In genomic region chr5:36230301-36230780, GRCm38 (mm10) we compare ENCODE assay signal across 17 mouse cellular contexts. TPM values are rescaled to one million over a fixed set of nuclear protein-coding genes. Genes with fewer than 3 reads are reported as not detected.
DNase-seq lines count a peak whose midpoint lies in the region; ATAC-seq and TF ChIP-seq lines count a peak whose summit lies in the region.
"Had no signal": no experiment of that assay in that cellular context is flagged by ENCODE, and none has a peak within 500 bp of the region (broad histone marks: within the 10 kb centered on the region; RNA-seq: fewer than 3 reads in every experiment).

No protein-coding gene starts in this region.

- 66% methylated on average over 9 of the region's 9 CpGs for WGBS in forebrain, embryonic 13.5 days
- 89% methylated on average over 9 of the region's 9 CpGs for WGBS in forebrain, embryonic 10.5 days
- 40% methylated on average over 9 of the region's 9 CpGs for WGBS in hindbrain, embryonic 14.5 days
- WGBS in midbrain, embryonic 14.5 days, result 50% methylated on average over 9 of the region's 9 CpGs
- 56% methylated on average over 9 of the region's 9 CpGs for WGBS in stomach, postnatal 0 days
- WGBS in intestine, postnatal 0 days, result 48% methylated on average over 9 of the region's 9 CpGs

- no peak overlapping the region; the same call in 1 of the 2 replicates for H3K27ac ChIP-seq in forebrain, embryonic 13.5 days
- H3K27ac ChIP-seq in forebrain, embryonic 10.5 days, result no peak overlapping the region
- peak overlapping the region; percentile 65 for H3K27ac ChIP-seq in hindbrain, embryonic 14.5 days
- peak overlapping the region; percentile 72 for H3K27ac ChIP-seq in midbrain, embryonic 14.5 days (replicated peaks; ENCODE audit: low read depth, low read length)
- no peak overlapping the region for H3K27ac ChIP-seq in stomach, postnatal 0 days (replicated peaks)
- H3K27ac ChIP-seq in intestine, postnatal 0 days (ENCODE audit: low read depth, low read length), result no peak overlapping the region
- H3K27ac ChIP-seq: kidney, embryonic 15.5 days; limb, embryonic 12.5 days; liver, embryonic 14.5 days had no signal

- no peaks in the 10 kb centered on the region for H3K36me3 ChIP-seq in forebrain, embryonic 13.5 days (ENCODE audit: poor library complexity, severe bottlenecking)
- H3K36me3 ChIP-seq in forebrain, embryonic 10.5 days (replicated peaks), result no peaks in the 10 kb centered on the region
- H3K36me3 ChIP-seq in hindbrain, embryonic 14.5 days (replicated peaks; ENCODE audit: control insufficient read depth, insufficient read depth), result no peaks in the 10 kb centered on the region
- H3K36me3 ChIP-seq in midbrain, embryonic 14.5 days (ENCODE audit: control insufficient read depth, insufficient read depth, low read length), result no peaks in the 10 kb centered on the region
- no peaks in the 10 kb centered on the region for H3K36me3 ChIP-seq in stomach, postnatal 0 days (ENCODE audit: control insufficient read depth, insufficient read depth, low read length)
- H3K36me3 ChIP-seq in intestine, postnatal 0 days (ENCODE audit: control insufficient read depth, insufficient read depth), result no peaks in the 10 kb centered on the region
- H3K36me3 ChIP-seq: kidney, embryonic 15.5 days; limb, embryonic 12.5 days had no signal

- H3K27me3 ChIP-seq in forebrain, embryonic 13.5 days, result no peaks in the 10 kb centered on the region
- peaks cover 3% of the 10 kb centered on the region; the same call in 1 of the 2 replicates for H3K27me3 ChIP-seq in forebrain, embryonic 10.5 days (ENCODE audit: poor library complexity, severe bottlenecking)
- no peaks in the 10 kb centered on the region for H3K27me3 ChIP-seq in hindbrain, embryonic 14.5 days (ENCODE audit: control insufficient read depth, insufficient read depth, low read length)
- H3K27me3 ChIP-seq in midbrain, embryonic 14.5 days (ENCODE audit: control insufficient read depth, insufficient read depth, low read length), result no peaks in the 10 kb centered on the region
- no peaks in the 10 kb centered on the region for H3K27me3 ChIP-seq in stomach, postnatal 0 days (ENCODE audit: control insufficient read depth, insufficient read depth, low read length)
- H3K27me3 ChIP-seq in intestine, postnatal 0 days (replicated peaks; ENCODE audit: control insufficient read depth, insufficient read depth, low read length), result no peaks in the 10 kb centered on the region
- H3K27me3 ChIP-seq: kidney, embryonic 15.5 days; limb, embryonic 12.5 days had no signal

- no peak for TF ChIP-seq EP300 in stomach, postnatal 0 days (optimal IDR thresholded peaks at IDR 0.05)

- no peak overlapping the region for H3K4me3 ChIP-seq in forebrain, embryonic 13.5 days
- H3K4me3 ChIP-seq in forebrain, embryonic 10.5 days, result no peak overlapping the region
- H3K4me3 ChIP-seq in hindbrain, embryonic 14.5 days (replicated peaks; ENCODE audit: low read length), result no peak overlapping the region
- no peak overlapping the region for H3K4me3 ChIP-seq in midbrain, embryonic 14.5 days (replicated peaks; ENCODE audit: low read depth, low read length)
- no peak overlapping the region for H3K4me3 ChIP-seq in stomach, postnatal 0 days (ENCODE audit: low read depth, low read length)
- H3K4me3 ChIP-seq in intestine, postnatal 0 days (ENCODE audit: low read depth, low read length), result no peak overlapping the region
- H3K4me3 ChIP-seq: kidney, embryonic 15.5 days; limb, embryonic 12.5 days had no signal

- DNase-seq in forebrain, embryonic 10.5 days (ENCODE audit: extremely low spot score, low spot score), result no peak
- no peak for DNase-seq in hindbrain, embryonic 14.5 days (ENCODE audit: low spot score)
- DNase-seq in midbrain, embryonic 14.5 days, result peak; percentile 72
- no peak for DNase-seq in stomach, postnatal 0 days (ENCODE audit: low spot score)
- DNase-seq in layer of hippocampus, adult 9-11 months, result no peak
- DNase-seq: cerebellum, adult 11 months; right cerebral cortex, adult 18-20 months; thymus, postnatal 4 days had no signal

- no peak for TF ChIP-seq CTCF in stomach, postnatal 0 days (IDR thresholded peaks at IDR 0.05; ENCODE audit: low read depth)
- no peak for TF ChIP-seq CTCF in intestine, postnatal 0 days (IDR thresholded peaks at IDR 0.05; ENCODE audit: low read depth)

- H3K9ac ChIP-seq in forebrain, embryonic 13.5 days, result no peak overlapping the region
- no peak overlapping the region for H3K9ac ChIP-seq in hindbrain, embryonic 14.5 days
- no peak overlapping the region for H3K9ac ChIP-seq in midbrain, embryonic 14.5 days (replicated peaks; ENCODE audit: low read length)
- H3K9ac ChIP-seq in stomach, postnatal 0 days (ENCODE audit: low read length), result no peak overlapping the region
- no peak overlapping the region for H3K9ac ChIP-seq in intestine, postnatal 0 days (ENCODE audit: low read depth, low read length)
- H3K9ac ChIP-seq: kidney, embryonic 15.5 days; limb, embryonic 12.5 days; liver, embryonic 14.5 days had no signal

- ATAC-seq in forebrain, embryonic 13.5 days, result peak; percentile 34; the same call in 1 of the 2 replicates
- peak; percentile 38; the same call in 1 of the 2 replicates for ATAC-seq in hindbrain, embryonic 14.5 days (ENCODE audit: low FRiP score)
- ATAC-seq in midbrain, embryonic 14.5 days (ENCODE audit: low FRiP score, low TSS enrichment), result peak; percentile 56
- no peak for ATAC-seq in stomach, postnatal 0 days (ENCODE audit: low FRiP score, low TSS enrichment)
- ATAC-seq in intestine, postnatal 0 days, result no peak
- ATAC-seq: lung, postnatal 0 days had no signal

- H3K4me2 ChIP-seq in forebrain, embryonic 13.5 days, result no peak overlapping the region
- H3K4me2 ChIP-seq in hindbrain, embryonic 14.5 days (replicated peaks), result 0 out of 2 replicates have a peak overlapping the region, but pooled peaks have one; percentile 8
- no peak overlapping the region for H3K4me2 ChIP-seq in midbrain, embryonic 14.5 days (ENCODE audit: low read length)
- no peak overlapping the region for H3K4me2 ChIP-seq in stomach, postnatal 0 days (replicated peaks; ENCODE audit: low read depth)
- no peak overlapping the region for H3K4me2 ChIP-seq in intestine, postnatal 0 days (replicated peaks; ENCODE audit: low read depth)
- H3K4me2 ChIP-seq: kidney, embryonic 15.5 days; limb, embryonic 12.5 days had no signal

- H3K9me3 ChIP-seq in forebrain, embryonic 13.5 days (replicated peaks), result no peaks in the 10 kb centered on the region
- no peaks in the 10 kb centered on the region for H3K9me3 ChIP-seq in forebrain, embryonic 10.5 days
- H3K9me3 ChIP-seq in hindbrain, embryonic 14.5 days (ENCODE audit: control insufficient read depth, low read length), result no peaks in the 10 kb centered on the region
- no peaks in the 10 kb centered on the region for H3K9me3 ChIP-seq in midbrain, embryonic 14.5 days (ENCODE audit: control insufficient read depth, low read length)
- no peaks in the 10 kb centered on the region for H3K9me3 ChIP-seq in stomach, postnatal 0 days (ENCODE audit: control insufficient read depth, low read length)
- no peaks in the 10 kb centered on the region for H3K9me3 ChIP-seq in intestine, postnatal 0 days (ENCODE audit: control insufficient read depth)
- H3K9me3 ChIP-seq: kidney, embryonic 15.5 days; limb, embryonic 12.5 days had no signal

- peaks cover 32% of the 10 kb centered on the region for H3K4me1 ChIP-seq in forebrain, embryonic 13.5 days
- peaks cover 54% of the 10 kb centered on the region for H3K4me1 ChIP-seq in forebrain, embryonic 10.5 days
- peaks cover 43% of the 10 kb centered on the region for H3K4me1 ChIP-seq in hindbrain, embryonic 14.5 days (replicated peaks; ENCODE audit: control insufficient read depth, insufficient read depth, low read length)
- peaks cover 46% of the 10 kb centered on the region for H3K4me1 ChIP-seq in midbrain, embryonic 14.5 days (ENCODE audit: control insufficient read depth, insufficient read depth, low read length)
- H3K4me1 ChIP-seq in stomach, postnatal 0 days (replicated peaks; ENCODE audit: control insufficient read depth, insufficient read depth), result no peaks in the 10 kb centered on the region
- no peaks in the 10 kb centered on the region for H3K4me1 ChIP-seq in intestine, postnatal 0 days (replicated peaks; ENCODE audit: control insufficient read depth, insufficient read depth, low read length)

RNA-seq across cellular contexts. Expression of gene Psapl1, which starts 26.5 kb away (rescaled TPM):
- polyA plus RNA-seq in forebrain, embryonic 13.5 days (2015; fragmentation: Nextera tagmentation; extraction: Ambion mirVana), result 0.06 and 0.09 TPM in 2 replicates
- polyA plus RNA-seq in forebrain, embryonic 10.5 days (2016; fragmentation: Nextera tagmentation; extraction: Ambion mirVana), result 0.10 TPM in 1 of 2 replicates, not detected in the other
- polyA plus RNA-seq in hindbrain, embryonic 14.5 days (2014; fragmentation: Nextera tagmentation; extraction: Ambion mirVana), result 0.13 and 0.17 TPM in 2 replicates
- polyA plus RNA-seq in midbrain, embryonic 14.5 days (2014; fragmentation: Nextera tagmentation; extraction: Ambion mirVana), result not detected in 2 replicates
- 311 and 314 TPM in 2 replicates for polyA plus RNA-seq in stomach, postnatal 0 days (2015; fragmentation: Nextera tagmentation; extraction: Ambion mirVana)
- 0.39 and 2.2 TPM in 2 replicates for polyA plus RNA-seq in intestine, postnatal 0 days (2015; fragmentation: Nextera tagmentation; extraction: Ambion mirVana)
- polyA plus RNA-seq: heart, embryonic 14.5 days; limb, embryonic 12.5 days; liver, embryonic 14.5 days; neural tube, embryonic 14.5 days; spleen, adult 2 months had no signal

Comparison
In these comparisons a context has a peak if more than half of its experiments do, and no peak if none do; other contexts are left out.
1. ATAC-seq: peak in forebrain, embryonic 13.5 days (single experiment), hindbrain, embryonic 14.5 days (single experiment) and midbrain, embryonic 14.5 days (single experiment); none in stomach, postnatal 0 days (single experiment) and intestine, postnatal 0 days (single experiment).
2. H3K27ac ChIP-seq: peak in hindbrain, embryonic 14.5 days (single experiment) and midbrain, embryonic 14.5 days (single experiment); none in forebrain, embryonic 13.5 days (single experiment), forebrain, embryonic 10.5 days (single experiment), stomach, postnatal 0 days (single experiment) and intestine, postnatal 0 days (single experiment).
3. RNA of gene Psapl1, which starts 26.5 kb away (polyA plus RNA-seq): 311 to 314 TPM in stomach, postnatal 0 days; 0.39 to 2.2 TPM in intestine, postnatal 0 days, 0.13 to 0.17 TPM in hindbrain, embryonic 14.5 days, 0.10 TPM in forebrain, embryonic 10.5 days, 0.06 to 0.09 TPM in forebrain, embryonic 13.5 days and not detected in midbrain, embryonic 14.5 days; every median in the first group is over 10 times any median in the second.